Mouse (Mus musculus) neural tube, embryonic 13.5 days (tissue): ENCODE data around the gene Eps15l1. TPM values are rescaled to one million over a fixed set of nuclear protein-coding genes. Genes with fewer than 3 reads are reported as not detected.

Source experiments
- ATAC-seq: fragments of 200-750 bp; cut with Nextera tagmentation; 2 replicates; pipeline ENCODE4 v1.8.0; 2017; ENCODE audit warnings: low read depth, mild to moderate bottlenecking, moderate TSS enrichment, moderate library complexity
- H3K27ac ChIP-seq: fragments of 300-500 bp; sonication (generic); replicated peaks from 2 replicates; pipeline ENCODE4 v1.5.1; 2015; ENCODE audit warnings: moderate library complexity, mild to moderate bottlenecking, inconsistent platforms
- H3K27me3 ChIP-seq: fragments of 300-500 bp; sonication (generic); 2 replicates; pipeline ENCODE4 v1.6.1; 2015; ENCODE audit warnings: mild to moderate bottlenecking, inconsistent platforms
- H3K36me3 ChIP-seq: fragments of 300-500 bp; sonication (generic); 2 replicates; pipeline ENCODE4 v1.6.1; 2015; ENCODE audit warnings: mild to moderate bottlenecking, inconsistent platforms
- H3K4me1 ChIP-seq: fragments of 300-500 bp; sonication (generic); replicated peaks from 2 replicates; pipeline ENCODE4 v1.6.1; 2015; ENCODE audit warnings: inconsistent platforms
- H3K4me2 ChIP-seq: fragments of 300-500 bp; sonication (generic); 2 replicates; pipeline ENCODE4 v1.6.1; 2015; ENCODE audit warnings: inconsistent platforms, mild to moderate bottlenecking, moderate library complexity
- H3K4me3 ChIP-seq: fragments of 300-500 bp; sonication (generic); 2 replicates; pipeline ENCODE4 v1.5.1; 2015; ENCODE audit warnings: mild to moderate bottlenecking, inconsistent platforms
- H3K9ac ChIP-seq: fragments of 300-500 bp; sonication (generic); 2 replicates; pipeline ENCODE4 v1.6.1; 2015; ENCODE audit warnings: moderate library complexity, mild to moderate bottlenecking, inconsistent platforms
- H3K9me3 ChIP-seq: fragments of 300-500 bp; sonication (generic); 2 replicates; pipeline ENCODE4 v1.6.1; 2016; ENCODE audit warnings: inconsistent platforms
- WGBS: fragments of 180-500 bp; shearing (Covaris S2); methylation state at CpG from one replicate; pipeline ENCODE4 v1.1.7; 2015; 5-methylcytosine and 5-hydroxymethylcytosine counted together
- polyA plus RNA-seq: library from polyadenylated mRNA; unstranded; fragments of >200 nt; fragmentation: Nextera tagmentation; extraction: Ambion mirVana; gene quantifications from 2 replicates; pipeline ENCODE4 v1.2.1, GENCODE M21; 2015

Gene Eps15l1
- polyA plus RNA-seq, 1 experiment from 2014 or later, result 57.5 TPM

DNA sequence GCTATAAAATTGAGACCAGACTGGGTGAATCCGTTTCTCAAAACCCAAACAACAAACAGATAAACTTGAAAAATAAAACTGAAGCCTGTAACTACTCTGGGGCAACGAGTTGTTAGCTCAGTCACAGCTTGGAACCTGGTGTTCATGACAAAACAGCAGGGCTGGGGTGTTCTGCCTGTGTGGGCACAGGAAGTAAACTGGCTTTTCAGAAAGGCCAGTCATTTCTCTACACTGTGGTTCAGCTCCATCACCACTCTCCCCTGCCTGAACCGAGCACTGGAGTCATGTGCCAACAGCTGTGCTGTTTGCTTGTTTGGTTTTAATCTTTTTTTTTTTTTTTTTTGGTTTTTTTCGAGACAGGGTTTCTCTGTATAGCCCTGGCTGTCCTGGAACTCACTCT lies 77.5 kb downstream of the Eps15l1 start:
- no peaks in the 10 kb centered on the region for H3K4me1 ChIP-seq
- WGBS, result 80% methylated on average over 4 of the region's 4 CpGs
- no peak overlapping the region for H3K4me2 ChIP-seq
- peaks cover 96% of the 10 kb centered on the region for H3K36me3 ChIP-seq
- no peak for ATAC-seq
- H3K9me3 ChIP-seq, result no peaks in the 10 kb centered on the region
- no peak overlapping the region for H3K27ac ChIP-seq
- no peaks in the 10 kb centered on the region for H3K27me3 ChIP-seq
- H3K4me3 ChIP-seq, result no peak overlapping the region
- no peak overlapping the region for H3K9ac ChIP-seq

DNA sequence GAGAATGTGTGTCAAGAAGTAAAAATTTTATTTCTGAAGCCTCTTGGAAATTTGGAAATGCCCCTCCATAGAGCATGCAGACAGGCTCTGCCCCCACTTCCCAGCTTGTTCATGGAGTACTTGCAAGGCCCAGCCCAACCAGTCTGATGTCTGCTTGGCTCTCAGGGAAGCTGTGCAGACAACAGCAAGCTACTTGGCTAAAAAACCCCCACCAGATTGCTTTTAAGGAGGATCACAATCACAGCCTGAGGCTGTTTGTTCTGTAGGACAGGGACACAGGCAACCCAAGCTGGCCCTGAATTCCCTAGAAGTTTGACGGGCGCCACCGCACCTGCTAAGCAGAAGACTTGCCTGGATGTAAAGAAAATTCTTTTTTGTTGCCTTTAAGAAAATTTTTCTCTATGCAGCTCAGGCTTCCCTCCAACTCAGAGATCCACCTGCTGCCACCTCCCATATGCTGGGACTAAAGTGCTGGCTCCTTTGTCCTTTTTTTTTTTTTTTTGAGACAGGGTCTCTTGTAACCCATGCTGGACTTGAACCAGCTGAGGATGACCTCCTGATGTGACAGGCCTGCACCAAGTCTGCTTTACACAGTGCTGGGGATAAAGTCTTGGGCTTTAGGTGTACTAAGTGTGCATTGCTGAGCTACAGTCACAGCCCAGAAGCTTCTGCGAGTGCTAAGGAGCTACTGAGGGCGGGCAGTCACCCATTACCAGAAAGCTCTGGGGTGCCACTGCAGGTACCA lies 78.5 kb downstream of the Eps15l1 start:
- Histone ChIP-seq H3K36me3 (peaks cover 96% of the 10 kb centered on the region), H3K4me1 (no peaks in the 10 kb centered on the region), H3K27me3 (no peaks in the 10 kb centered on the region), H3K4me3 (no peak overlapping the region), H3K9me3 (no peaks in the 10 kb centered on the region), H3K4me2 (no peak overlapping the region), H3K9ac (no peak overlapping the region), H3K27ac (no peak overlapping the region)
- WGBS, result 91% methylated on average over 5 of the region's 5 CpGs
- ATAC-seq, result no peak

DNA sequence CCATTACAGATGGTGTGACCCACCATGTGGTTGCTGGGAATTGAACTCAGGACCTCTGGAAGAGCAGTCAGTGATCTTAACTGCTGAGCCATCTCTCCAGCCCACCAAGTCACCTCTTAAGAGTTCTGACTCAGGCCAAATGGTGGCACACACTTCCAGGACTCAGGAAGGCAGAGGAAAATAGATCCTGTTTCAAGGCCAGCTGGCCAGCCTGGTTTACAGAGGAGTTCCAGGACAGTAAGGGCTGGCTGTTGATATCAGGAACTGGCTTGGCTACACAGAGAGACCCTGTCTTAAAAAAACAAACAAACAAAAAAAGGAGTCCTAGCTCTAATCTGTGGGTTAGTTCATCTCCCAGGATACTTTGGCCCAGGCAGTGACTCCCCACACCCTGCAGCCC lies 84.2 kb downstream of the Eps15l1 start:
- peaks cover 72% of the 10 kb centered on the region for H3K36me3 ChIP-seq

DNA sequence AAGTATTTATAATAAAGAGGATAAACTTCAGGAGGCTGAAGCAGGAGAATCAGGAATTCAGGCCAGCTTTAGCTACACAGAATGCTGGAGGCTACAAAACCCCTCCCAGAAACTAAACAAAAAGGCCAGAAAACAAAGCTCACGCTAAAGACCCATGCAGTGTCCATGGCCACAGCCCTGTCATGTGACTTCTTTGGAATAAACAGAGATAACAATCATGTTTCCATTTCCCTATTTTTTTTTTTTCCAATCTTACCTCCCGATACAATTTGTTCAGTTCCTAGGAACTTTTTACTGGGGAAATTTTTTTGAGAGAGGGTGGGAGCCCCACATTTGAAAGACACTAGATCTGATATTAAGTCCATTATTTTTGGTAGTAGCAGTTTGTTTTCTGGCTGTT lies 85.0 kb downstream of the Eps15l1 start:
- no peak overlapping the region for H3K27ac ChIP-seq
- WGBS, result 76% methylated on average over 2 of the region's 2 CpGs
- H3K4me3 ChIP-seq, result no peak overlapping the region
- peaks cover 65% of the 10 kb centered on the region for H3K36me3 ChIP-seq
- no peak for ATAC-seq
- H3K4me1 ChIP-seq, result no peaks in the 10 kb centered on the region
- H3K9me3 ChIP-seq, result no peaks in the 10 kb centered on the region
- no peak overlapping the region for H3K9ac ChIP-seq
- no peak overlapping the region for H3K4me2 ChIP-seq
- no peaks in the 10 kb centered on the region for H3K27me3 ChIP-seq

More for the DNA sequence above, 84.2 kb downstream of the Eps15l1 start:
- no peak overlapping the region for H3K4me2 ChIP-seq
- no peaks in the 10 kb centered on the region for H3K9me3 ChIP-seq
- H3K4me3 ChIP-seq, result no peak overlapping the region
- H3K9ac ChIP-seq, result no peak overlapping the region
- no peaks in the 10 kb centered on the region for H3K27me3 ChIP-seq
- H3K27ac ChIP-seq, result no peak overlapping the region
- no peaks in the 10 kb centered on the region for H3K4me1 ChIP-seq
- no peak for ATAC-seq

DNA sequence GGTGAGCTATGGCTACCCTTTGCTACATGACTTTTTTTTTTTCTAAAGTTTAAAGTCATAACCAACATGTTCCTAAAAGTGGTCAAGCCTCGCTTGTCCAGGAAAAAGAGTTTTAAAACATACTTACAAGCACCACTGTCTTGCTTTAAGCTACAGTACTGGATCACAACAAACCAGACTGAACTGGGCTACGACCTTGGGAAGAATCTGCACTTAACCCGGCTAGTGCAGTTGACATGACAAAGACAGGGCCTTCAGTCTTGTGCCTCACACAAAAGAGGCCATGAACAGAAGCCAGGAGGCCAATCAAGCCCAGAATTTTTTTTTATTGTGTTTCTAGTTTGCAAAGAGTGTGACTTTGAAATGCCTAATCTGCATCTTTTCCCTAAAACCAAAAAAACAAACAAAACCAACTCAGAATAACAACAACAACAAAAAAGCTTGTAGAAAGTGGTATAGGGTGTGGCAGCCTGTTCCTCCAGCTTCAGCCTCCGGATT lies 87.1 kb downstream of the Eps15l1 start:
- Histone ChIP-seq H3K4me1 (no peaks in the 10 kb centered on the region), H3K27me3 (no peaks in the 10 kb centered on the region), H3K4me2 (no peak overlapping the region), H3K9ac (no peak overlapping the region), H3K27ac (no peak overlapping the region), H3K4me3 (no peak overlapping the region), H3K9me3 (no peaks in the 10 kb centered on the region), H3K36me3 (peaks cover 44% of the 10 kb centered on the region)
- WGBS, result 62% methylated on average over 4 of the region's 4 CpGs
- ATAC-seq, result no peak

DNA sequence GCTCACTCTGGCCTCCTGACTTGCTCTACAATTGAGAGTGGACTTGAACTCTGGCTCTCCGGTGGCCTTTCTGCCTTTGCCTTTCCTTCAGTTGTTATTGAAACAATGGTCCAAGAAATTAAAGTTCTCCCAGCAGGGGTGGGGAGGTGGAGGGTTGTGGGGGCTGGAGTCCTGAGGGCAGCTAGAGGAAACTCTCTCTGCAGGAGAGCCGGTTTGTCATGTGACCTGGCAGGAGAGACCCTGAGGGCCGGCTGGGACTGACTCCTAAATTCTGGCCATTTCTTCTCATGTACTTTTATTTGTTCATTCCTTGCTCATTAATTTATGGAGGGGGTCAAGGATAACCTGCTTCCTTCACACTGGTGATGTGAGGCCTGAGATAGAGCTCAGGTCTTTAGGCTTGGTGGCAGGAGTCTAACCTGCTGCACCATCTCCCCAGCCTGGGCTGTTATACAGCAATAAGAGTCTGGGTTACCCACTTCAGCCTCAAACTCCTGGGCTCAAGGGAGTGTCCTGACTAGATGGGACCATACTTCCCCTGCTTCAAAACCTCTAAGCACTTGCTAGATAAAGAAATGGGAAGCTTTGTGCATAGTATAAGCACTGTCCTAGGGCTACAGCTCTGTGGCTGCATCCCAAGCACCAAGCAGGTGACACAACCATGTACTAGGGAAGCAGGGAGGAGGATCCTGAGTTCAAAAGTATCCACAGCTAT lies 87.7 kb downstream of the Eps15l1 start:
- Histone ChIP-seq H3K9me3 (no peaks in the 10 kb centered on the region), H3K27ac (no peak overlapping the region), H3K4me1 (no peaks in the 10 kb centered on the region), H3K36me3 (peaks cover 38% of the 10 kb centered on the region), H3K4me3 (no peak overlapping the region), H3K9ac (no peak overlapping the region), H3K27me3 (no peaks in the 10 kb centered on the region), H3K4me2 (no peak overlapping the region)
- WGBS, result 40% methylated on average over 3 of the region's 3 CpGs
- ATAC-seq, result no peak

DNA sequence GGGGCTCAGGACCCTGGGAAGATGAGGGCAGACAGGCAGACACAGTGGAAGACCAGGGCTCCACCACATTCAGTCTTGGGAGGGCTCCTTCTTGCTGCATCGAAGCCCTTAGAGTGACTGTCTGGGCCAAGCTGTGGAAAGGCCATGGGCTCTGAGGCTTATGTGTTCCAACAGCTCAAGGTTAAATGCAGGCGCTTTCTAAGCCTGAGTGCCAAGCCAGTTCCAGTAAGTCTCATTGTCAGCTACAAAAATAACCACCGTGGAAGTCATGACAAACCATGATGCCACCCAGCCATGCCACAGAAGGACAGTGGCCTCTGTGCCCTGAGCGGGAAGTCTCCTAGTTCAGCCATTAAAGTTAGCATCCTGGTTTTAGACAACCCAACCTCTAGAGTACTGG lies 89.6 kb downstream of the Eps15l1 start:
- Histone ChIP-seq H3K4me1 (no peaks in the 10 kb centered on the region), H3K9ac (no peak overlapping the region), H3K36me3 (peaks cover 19% of the 10 kb centered on the region), H3K4me2 (no peak overlapping the region), H3K27ac (no peak overlapping the region), H3K27me3 (no peaks in the 10 kb centered on the region), H3K9me3 (no peaks in the 10 kb centered on the region), H3K4me3 (no peak overlapping the region)
- 94% methylated on average over 4 of the region's 4 CpGs for WGBS
- ATAC-seq, result no peak

DNA sequence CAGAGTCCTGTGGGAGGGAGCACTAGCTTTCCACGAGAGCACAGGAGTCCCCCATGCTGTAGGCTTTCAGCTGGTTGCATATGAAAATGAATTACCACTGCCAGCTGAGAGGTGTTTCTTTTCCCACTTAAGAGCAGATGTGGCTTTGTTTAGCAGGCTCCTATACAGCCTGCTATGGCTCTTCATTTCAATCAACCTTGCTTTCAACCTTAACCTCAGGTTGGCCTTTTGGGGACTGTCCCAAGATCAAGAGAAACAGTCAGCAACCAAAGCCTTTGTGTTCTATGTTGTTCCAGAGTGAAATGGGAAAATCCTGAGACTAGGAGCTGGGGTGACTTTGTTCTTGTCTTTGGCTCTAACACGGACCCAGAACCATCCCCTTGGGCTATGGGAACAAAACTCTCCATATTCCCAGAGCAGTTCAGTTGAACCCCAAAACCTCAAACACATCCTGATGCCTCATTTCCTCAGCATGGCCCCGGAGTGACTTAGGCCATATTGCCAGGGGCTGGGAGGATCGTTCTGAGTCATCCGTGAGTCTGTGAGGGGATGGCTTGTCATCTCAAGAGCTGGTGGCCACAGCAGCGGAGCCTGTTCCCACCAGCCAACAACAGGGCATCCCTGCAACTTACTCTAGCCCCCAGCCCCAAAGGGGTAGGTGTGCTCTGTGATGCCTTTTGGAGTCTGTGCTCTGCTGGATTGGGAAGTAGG lies 90.3 kb downstream of the Eps15l1 start:
- no peaks in the 10 kb centered on the region for H3K27me3 ChIP-seq
- H3K4me1 ChIP-seq, result no peaks in the 10 kb centered on the region
- H3K4me3 ChIP-seq, result no peak overlapping the region
- H3K36me3 ChIP-seq, result peaks cover 13% of the 10 kb centered on the region
- no peaks in the 10 kb centered on the region for H3K9me3 ChIP-seq
- no peak for ATAC-seq
- no peak overlapping the region for H3K4me2 ChIP-seq
- H3K27ac ChIP-seq, result no peak overlapping the region
- no peak overlapping the region for H3K9ac ChIP-seq
- WGBS, result 82% methylated on average over 6 of the region's 6 CpGs

DNA sequence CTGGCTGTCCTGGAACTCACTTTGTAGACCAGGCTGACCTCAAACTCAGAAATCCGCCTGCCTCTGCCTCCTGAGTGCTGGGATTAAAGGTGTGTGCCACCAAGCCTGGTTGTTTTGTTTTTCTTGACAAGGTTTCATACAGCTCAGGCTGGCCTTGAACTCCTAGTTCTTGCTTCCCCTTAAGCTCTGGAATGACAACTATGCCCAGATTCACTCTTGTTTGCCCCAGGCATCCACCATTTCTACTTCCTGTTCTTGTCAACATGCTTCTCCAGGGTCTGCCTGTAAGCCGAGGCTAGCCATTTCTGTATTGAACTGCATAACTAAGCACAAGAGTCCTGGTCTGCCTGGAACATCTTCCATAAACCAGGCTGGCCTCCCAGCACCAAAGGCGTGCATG lies 92.1 kb downstream of the Eps15l1 start:
- WGBS, result 90% methylated on average over 3 of the region's 3 CpGs

DNA sequence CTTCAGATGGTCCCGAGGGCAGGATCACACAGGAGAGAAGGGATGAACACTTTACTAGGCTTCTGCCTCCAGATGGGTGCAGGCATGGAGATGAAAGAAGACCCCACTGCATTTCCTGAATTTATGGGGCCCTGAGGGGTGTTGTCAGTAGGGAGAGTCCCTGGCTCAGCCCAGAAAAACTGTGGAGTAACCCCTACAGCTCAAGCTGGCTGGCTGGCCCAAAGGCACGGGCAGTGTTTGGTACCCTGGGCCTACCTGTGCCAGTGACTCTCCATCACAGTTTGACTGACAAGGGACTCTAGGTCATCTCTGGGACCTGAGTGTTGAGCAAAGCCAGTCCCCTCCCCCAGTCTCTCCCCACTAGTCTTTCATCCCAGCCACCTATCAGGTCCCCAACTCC lies 96.6 kb downstream of the Eps15l1 start:
- Histone ChIP-seq H3K4me1 (peaks cover 5% of the 10 kb centered on the region), H3K9me3 (no peaks in the 10 kb centered on the region), H3K4me3 (no peak overlapping the region), H3K36me3 (no peaks in the 10 kb centered on the region), H3K4me2 (no peak overlapping the region), H3K27ac (no peak overlapping the region), H3K27me3 (peaks cover 41% of the 10 kb centered on the region), H3K9ac (no peak overlapping the region)
- ATAC-seq, result no peak
- 73% methylated on average over 2 of the region's 2 CpGs for WGBS

More for the DNA sequence above, 92.1 kb downstream of the Eps15l1 start:
- Histone ChIP-seq H3K9me3 (no peaks in the 10 kb centered on the region), H3K4me1 (no peaks in the 10 kb centered on the region), H3K27me3 (no peaks in the 10 kb centered on the region), H3K4me3 (no peak overlapping the region), H3K4me2 (no peak overlapping the region), H3K27ac (no peak overlapping the region), H3K9ac (no peak overlapping the region), H3K36me3 (no peaks in the 10 kb centered on the region)
- ATAC-seq, result no peak

DNA sequence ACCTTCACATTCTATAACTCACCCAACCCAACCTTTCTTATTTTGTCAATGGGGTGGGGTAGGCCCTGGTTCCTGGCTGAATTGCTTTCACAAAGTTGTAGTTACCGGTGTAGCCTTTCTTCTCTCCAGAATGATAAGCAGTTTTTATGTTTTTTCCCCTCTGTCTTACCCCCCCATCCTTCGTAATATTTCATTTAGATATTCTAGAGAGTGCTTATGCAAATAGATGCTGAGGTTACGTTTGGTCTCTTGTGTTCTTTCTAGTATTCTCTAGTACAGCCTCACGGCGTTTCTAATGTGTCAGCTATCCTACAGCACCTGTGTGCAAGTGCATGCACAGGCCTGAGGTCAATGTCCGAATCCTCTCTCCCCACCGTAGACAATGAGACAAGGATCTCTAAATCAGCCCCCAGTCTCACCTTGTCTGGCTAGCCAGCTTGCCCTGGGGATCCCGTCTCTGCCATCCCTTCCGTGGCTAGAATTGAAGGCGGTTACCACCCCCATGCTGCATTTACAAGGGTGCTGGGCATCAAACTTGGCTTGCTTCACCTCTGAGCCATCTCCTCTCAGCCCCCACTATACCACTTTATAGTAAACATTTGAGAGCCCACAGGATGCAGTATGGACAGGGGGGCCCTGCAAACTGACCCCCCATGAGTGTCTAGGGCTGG lies 97.1 kb downstream of the Eps15l1 start:
- Histone ChIP-seq H3K9me3 (no peaks in the 10 kb centered on the region), H3K27me3 (peaks cover 46% of the 10 kb centered on the region), H3K9ac (no peak overlapping the region), H3K36me3 (no peaks in the 10 kb centered on the region), H3K4me3 (no peak overlapping the region), H3K27ac (no peak overlapping the region), H3K4me1 (peaks cover 11% of the 10 kb centered on the region), H3K4me2 (no peak overlapping the region)
- ATAC-seq, result no peak
- 86% methylated on average over 10 of the region's 10 CpGs for WGBS
